Mouse (Mus musculus) CH12.LX (cell line): ENCODE data around the gene Pcdh15. TPM values are rescaled to one million over a fixed set of nuclear protein-coding genes. Genes with fewer than 3 reads are reported as not detected.

ENCODE experiments used
- DNase-seq: peaks from one replicate; pipeline ENCODE4 v3.0.0-alpha.2; 2013; ENCODE audit errors: extremely low read depth
- H3K27ac ChIP-seq: 2 replicates; pipeline ENCODE4 v1.5.1; 2012; ENCODE audit warnings: low read depth, mild to moderate bottlenecking, control low read depth, moderate library complexity; ENCODE audit not compliant: insufficient read depth
- H3K27me3 ChIP-seq: replicated peaks from 2 replicates; pipeline ENCODE3; 2012; ENCODE audit warnings: inconsistent platforms
- H3K36me3 ChIP-seq, 2 experiments: replicated peaks in 1 of 2; 2 replicates each; pipeline versions ENCODE3 to v1.6.1; 2012; ENCODE audit warnings: inconsistent platforms in 1 of 2, low read length in 1 of 2, mild to moderate bottlenecking in 1 of 2, mixed read lengths in 1 of 2, moderate library complexity in 1 of 2; ENCODE audit not compliant: control insufficient read depth in 1 of 2, insufficient read depth in 1 of 2
- H3K4me1 ChIP-seq, 2 experiments: 2 replicates each; pipeline ENCODE4 v1.6.1; 2012; ENCODE audit warnings: inconsistent platforms in 1 of 2, moderate library complexity in 1 of 2; ENCODE audit not compliant: insufficient read depth in 2 of 2, control insufficient read depth in 1 of 2
- H3K4me2 ChIP-seq: 2 replicates; pipeline ENCODE4 v1.6.1; 2012; ENCODE audit warnings: low read depth, mild to moderate bottlenecking, control low read depth; ENCODE audit not compliant: poor library complexity, insufficient read depth, severe bottlenecking
- H3K4me3 ChIP-seq, 3 experiments: fragments of 150-350 bp in 1 of 3; sonication (generic) in 1 of 3; replicated peaks in 1 of 3; 2 replicates each; pipeline versions ENCODE3 to v1.5.1; 2011 to 2012; ENCODE audit warnings: low read depth in 2 of 3, low read length in 2 of 3, mild to moderate bottlenecking in 2 of 3, moderate library complexity in 2 of 3, control low read depth in 1 of 3, improper control_type of control experiment in 1 of 3, inconsistent platforms in 1 of 3, mixed read lengths in 1 of 3; ENCODE audit not compliant: poor library complexity in 1 of 3
- H3K79me2 ChIP-seq: replicated peaks from 2 replicates; pipeline ENCODE4 v1.6.1; 2012; ENCODE audit warnings: mild to moderate bottlenecking, moderate library complexity; ENCODE audit not compliant: control insufficient read depth, poor library complexity, insufficient read depth, severe bottlenecking; ENCODE audit errors: extremely low read depth
- H3K9ac ChIP-seq: 2 replicates; pipeline ENCODE4 v1.6.1; 2012; ENCODE audit warnings: low read depth, mild to moderate bottlenecking, control low read depth, moderate library complexity; ENCODE audit not compliant: insufficient read depth
- H3K9me3 ChIP-seq: replicated peaks from 2 replicates; pipeline ENCODE3; 2012; ENCODE audit warnings: low read length, inconsistent platforms, mixed read lengths
- BHLHE40 ChIP-seq: IDR thresholded peaks from 2 replicates; pipeline ENCODE4 v1.6.1; 2011; ENCODE audit warnings: mild to moderate bottlenecking, low read depth, low read length, improper control_type of control experiment
- CHD1 ChIP-seq: IDR thresholded peaks from 2 replicates; pipeline ENCODE4 v1.6.1; 2012; ENCODE audit warnings: low read depth, low read length, improper control_type of control experiment, inconsistent platforms
- CHD2 ChIP-seq: IDR thresholded peaks from 2 replicates; pipeline ENCODE4 v1.6.1; 2011; ENCODE audit warnings: low read length, improper control_type of control experiment
- ETS1 ChIP-seq: conservative IDR thresholded peaks from 2 replicates; pipeline ENCODE4 v1.6.1; 2012; ENCODE audit warnings: low read depth, mild to moderate bottlenecking, inconsistent platforms, low read length, improper control_type of control experiment, moderate library complexity
- JUN ChIP-seq: IDR thresholded peaks from 2 replicates; pipeline ENCODE4 v1.6.1; 2011; ENCODE audit warnings: low read depth, mild to moderate bottlenecking, low read length, improper control_type of control experiment, moderate library complexity; ENCODE audit not compliant: insufficient read depth
- MEF2A ChIP-seq: IDR thresholded peaks from 2 replicates; pipeline ENCODE4 v1.6.1; 2014; ENCODE audit warnings: low read depth, mild to moderate bottlenecking, inconsistent platforms, low read length, improper control_type of control experiment, borderline replicate concordance
- MXI1 ChIP-seq: IDR thresholded peaks from 2 replicates; pipeline ENCODE4 v1.6.1; 2011; ENCODE audit warnings: mild to moderate bottlenecking, low read depth, low read length, improper control_type of control experiment
- NELFE ChIP-seq: IDR thresholded peaks from 2 replicates; pipeline ENCODE4 v1.6.1; 2011; ENCODE audit warnings: low read depth, low read length, improper control_type of control experiment
- NRF1 ChIP-seq: IDR thresholded peaks from 2 replicates; pipeline ENCODE4 v1.6.1; 2014; ENCODE audit warnings: low read depth, mild to moderate bottlenecking, inconsistent platforms, low read length, improper control_type of control experiment, moderate library complexity
- POLR2A ChIP-seq: IDR thresholded peaks from 2 replicates; pipeline ENCODE4 v1.6.1; 2011; ENCODE audit warnings: low read depth, mild to moderate bottlenecking, improper control_type of control experiment, low read length
- RAD21 ChIP-seq: IDR thresholded peaks from 2 replicates; pipeline ENCODE4 v1.6.1; 2011; ENCODE audit warnings: low read depth, mild to moderate bottlenecking, low read length, improper control_type of control experiment, moderate library complexity
- RCOR1 ChIP-seq: conservative IDR thresholded peaks from 2 replicates; pipeline ENCODE4 v1.6.1; 2012; ENCODE audit warnings: low read depth, mild to moderate bottlenecking, inconsistent platforms, low read length, improper control_type of control experiment
- TBP ChIP-seq: conservative IDR thresholded peaks from 2 replicates; pipeline ENCODE4 v1.6.1; 2011; ENCODE audit warnings: low read depth, low read length, improper control_type of control experiment
- TCF12 ChIP-seq: IDR thresholded peaks from 2 replicates; pipeline ENCODE4 v1.6.1; 2014; ENCODE audit warnings: low read depth, mild to moderate bottlenecking, inconsistent platforms, low read length, improper control_type of control experiment
- UBTF ChIP-seq: IDR thresholded peaks from 2 replicates; pipeline ENCODE4 v1.6.1; 2012; ENCODE audit warnings: low read depth, mild to moderate bottlenecking, inconsistent platforms, low read length, improper control_type of control experiment, moderate library complexity
- USF1 ChIP-seq: IDR thresholded peaks from 2 replicates; pipeline ENCODE4 v1.6.1; 2014; ENCODE audit warnings: low read depth, mild to moderate bottlenecking, inconsistent platforms, low read length, improper control_type of control experiment
- ZC3H11A ChIP-seq: IDR thresholded peaks from 2 replicates; pipeline ENCODE4 v1.6.1; 2012; ENCODE audit warnings: low read depth, mild to moderate bottlenecking, inconsistent platforms, low read length, improper control_type of control experiment
- dilution Hi-C: fragments of 300-500 bp; cut with MboI; formaldehyde crosslinking; loops from 2 replicates; pipeline ENCODE4 v1.14.3; 2020; ENCODE audit warnings: low sequenced_read_pairs; ENCODE audit not compliant: extremely low pct_unique_long_range_greater_than_20kb, extremely low pct_ligation_motif_present
- in situ Hi-C: fragments of 300-500 bp; cut with MboI; formaldehyde crosslinking; loops from 3 replicates; pipeline ENCODE4 v1.14.3; 2019; ENCODE audit warnings: low sequenced_read_pairs, low pct_ligation_motif_present, low pct_unique_long_range_greater_than_20kb, mixed read lengths
- polyA plus RNA-seq: library from polyadenylated mRNA; unstranded; fragments of >175 nt; gene quantifications from 2 replicates; pipeline ENCODE4 v1.2.1, GENCODE M21; 2012; ENCODE audit warnings: low read depth; ENCODE audit not compliant: insufficient read length
- total RNA-seq, 2 experiments: library from RNA; depleted of rRNA; stranded (reverse); fragments of 300-350 nt in 1 of 2; fragments of >200 nt in 1 of 2; gene quantifications; 2 replicates each; pipeline ENCODE4 v1.2.3; 2012 to 2014

Pcdh15 gene
- total and polyA plus RNA-seq, 3 experiments: not detected

- in situ Hi-C loops: no loop called here
- Histone ChIP-seq H3K79me2 (no peaks in the 10 kb centered on the region), H3K9me3 (no peaks in the 10 kb centered on the region), H3K4me3 (no peak overlapping the region), H3K36me3 (no peaks in the 10 kb centered on the region), H3K27me3 (no peaks in the 10 kb centered on the region), H3K4me1 (no peaks in the 10 kb centered on the region), H3K9ac (no peak overlapping the region), H3K4me2 (no peak overlapping the region), H3K27ac (no peak overlapping the region)
- dilution Hi-C loops: no loop called here
- TF ChIP-seq MXI1 (no peak), RAD21 (no peak)
- no peak for DNase-seq
Measured at GRCm38 (mm10) chr10:74480779-74481178, 1381.6 kb downstream of the Pcdh15 start.

- Histone ChIP-seq H3K9ac (no peak overlapping the region), H3K27me3 (no peaks in the 10 kb centered on the region), H3K79me2 (no peaks in the 10 kb centered on the region), H3K4me2 (no peak overlapping the region), H3K36me3 (no peaks in the 10 kb centered on the region), H3K27ac (no peak overlapping the region), H3K9me3 (no peaks in the 10 kb centered on the region), H3K4me3 (no peak overlapping the region), H3K4me1 (peaks cover 5 to 9% of the 10 kb centered on the region in 2 experiments; a peak in 2 of 4 replicates)
- in situ Hi-C loops: no loop called here
- TF ChIP-seq JUN (no peak), ZC3H11A (no peak), RAD21 (no peak), CHD2 (no peak), NELFE (no peak), ETS1 (no peak), USF1 (no peak), TCF12 (no peak), MEF2A (no peak), NRF1 (no peak), UBTF (no peak), TBP (no peak), POLR2A (no peak), CHD1 (no peak), RCOR1 (no peak), BHLHE40 (no peak)
- dilution Hi-C loops: no loop called here
- DNase-seq: no peak
Measured at GRCm38 (mm10) chr10:74512315-74512714, 1413.2 kb downstream of the Pcdh15 start.
